Mouse (Mus musculus): ENCODE measurements around the gene Phactr2. TPM values are rescaled to one million over a fixed set of nuclear protein-coding genes. Genes with fewer than 3 reads are reported as not detected.
"Not testable (repeated sequence)": the region's sequence is repeated elsewhere in the genome, so short reads cannot be mapped to it uniquely, and the experiment has no call there.

The Phactr2 gene
- total RNA-seq, 2 experiments from 2014 or later: 21.3 to 25.7 TPM

DNA sequence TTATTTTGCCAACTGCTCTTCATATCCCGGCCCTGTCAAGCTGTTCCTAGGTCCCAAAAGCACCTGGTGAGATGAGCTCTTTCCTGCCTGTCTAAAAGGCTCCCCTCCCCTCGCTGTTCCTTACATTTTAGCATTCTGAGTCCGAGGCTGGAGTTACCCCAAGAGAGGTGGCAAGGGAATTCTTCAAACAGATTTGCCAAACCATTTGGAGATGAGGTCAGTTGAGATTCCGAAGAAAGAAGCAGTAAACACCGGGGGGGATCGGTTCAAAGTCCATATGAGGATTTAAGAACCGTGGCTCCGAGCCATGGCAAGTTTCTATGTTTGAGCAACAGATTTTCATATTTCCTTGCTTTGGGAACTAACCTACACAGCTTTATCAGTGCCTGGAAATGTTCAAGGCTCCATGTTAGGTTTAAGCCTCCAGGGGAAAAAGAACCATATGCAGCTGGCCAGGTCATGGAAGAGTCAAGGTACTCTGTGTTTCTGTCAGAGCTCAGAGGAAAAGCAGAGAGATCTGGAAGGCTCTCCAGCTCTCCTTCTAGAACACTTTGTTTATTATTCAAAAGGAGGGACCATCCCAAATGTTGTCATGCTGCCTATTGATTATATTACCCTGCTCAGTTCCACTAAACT lies 277.2 kb downstream of the Phactr2 start:
- no peak for DNase-seq
- intact Hi-C loops (cut with DNase I; ENCODE audit: low total_unique reads): no loop called here

DNA sequence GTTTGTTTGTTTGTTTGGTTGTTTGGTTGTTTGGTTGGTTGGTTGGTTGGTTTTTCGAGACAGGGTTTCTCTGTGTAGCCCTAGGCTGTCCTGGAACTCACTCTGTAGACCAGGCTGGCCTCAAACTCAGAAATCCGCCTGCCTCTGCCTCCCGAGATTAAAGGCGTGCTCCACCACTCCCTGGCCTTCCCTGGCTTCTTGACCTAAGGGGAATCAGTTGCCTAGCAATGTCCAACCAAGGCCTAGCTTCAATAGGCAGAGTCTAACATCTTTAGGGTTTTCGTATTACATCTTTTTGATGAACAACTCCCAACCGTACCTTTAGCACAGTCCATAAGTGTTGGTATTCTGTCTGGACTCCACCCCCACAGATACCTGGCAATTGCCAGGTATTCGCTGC lies 280.7 kb downstream of the Phactr2 start:
- intact Hi-C loops (cut with DNase I; ENCODE audit: low total_unique reads); DNase-seq: not testable (repeated sequence)

DNA sequence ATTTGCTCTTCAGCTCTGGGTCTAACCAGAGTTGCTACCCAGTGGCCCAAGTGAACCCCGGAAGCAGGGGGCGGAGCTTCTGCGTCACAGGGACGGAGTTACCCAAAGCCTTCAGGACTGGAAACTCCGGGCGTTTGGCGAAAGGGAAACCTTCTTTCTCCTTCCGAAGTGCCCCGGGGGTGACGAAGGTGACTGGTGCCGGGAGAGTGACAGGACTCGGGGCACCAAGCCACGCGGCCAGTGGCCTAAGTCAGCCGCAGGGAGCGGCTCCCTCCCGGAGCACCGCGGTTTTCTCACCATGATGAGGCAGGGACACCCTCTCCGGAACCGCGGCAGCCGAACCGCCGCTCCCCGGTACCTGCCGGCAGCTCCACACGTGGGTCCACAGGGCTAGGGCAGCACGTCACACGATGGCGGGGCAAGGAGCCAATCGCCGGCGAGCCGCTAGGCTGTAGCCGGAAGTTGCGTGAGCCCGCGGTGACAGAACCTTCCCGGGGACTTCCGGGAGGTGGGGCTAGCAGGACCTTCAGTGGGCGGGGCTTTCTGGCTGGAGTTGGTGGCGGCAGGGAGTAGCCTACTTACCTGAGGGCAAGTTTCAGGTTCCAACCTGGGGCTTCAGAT lies 281.4 kb downstream of the Phactr2 start, which contains the start of gene Ltv1:
TSS of gene Ltv1 (minus strand) at position 438 of the 621 bp plus-strand sequence.
- peak; percentile 97 for DNase-seq
- intact Hi-C loops (cut with DNase I; ENCODE audit: low total_unique reads): no loop called here

DNA sequence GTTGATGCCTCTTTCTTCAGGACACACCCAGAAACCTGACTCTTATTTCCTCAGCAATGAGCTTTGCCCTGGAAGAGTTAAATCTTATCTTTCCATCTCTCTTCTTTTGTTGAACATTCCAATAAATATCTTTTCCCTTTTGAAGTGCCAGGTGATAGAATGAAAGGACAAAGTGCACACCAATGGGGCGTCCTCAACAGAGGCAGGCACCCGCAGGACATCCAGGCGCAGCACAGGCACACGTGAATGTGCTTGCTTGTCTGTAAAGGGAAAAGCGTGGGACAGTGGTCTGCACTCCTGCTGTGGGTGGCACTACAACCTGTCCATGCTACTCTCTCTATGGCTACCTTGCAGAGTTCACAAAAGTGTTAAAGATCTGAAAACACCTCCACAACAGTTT lies 284.3 kb downstream of the Phactr2 start:
- DNase-seq: no peak
- intact Hi-C loops (cut with DNase I; ENCODE audit: low total_unique reads): no loop called here

DNA sequence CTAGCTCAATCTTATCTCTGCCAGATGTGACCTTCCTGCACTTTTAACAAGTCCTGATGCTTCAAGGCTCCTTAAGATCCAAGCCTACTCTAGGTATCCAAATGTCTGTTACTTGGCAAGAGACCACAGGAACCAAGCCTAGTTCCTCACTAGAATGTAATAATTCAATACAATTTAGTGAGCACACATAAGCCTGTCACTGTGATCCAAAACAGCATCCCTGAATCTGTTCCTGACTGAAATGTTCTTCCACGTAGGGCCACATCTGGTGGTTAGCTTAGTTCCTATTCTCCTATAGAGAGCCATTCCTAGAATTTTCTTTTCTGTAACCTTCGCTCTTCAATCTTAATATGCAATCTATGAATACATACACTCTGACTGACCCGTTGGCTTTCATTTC lies 287.5 kb downstream of the Phactr2 start:
- intact Hi-C loops (cut with DNase I; ENCODE audit: low total_unique reads): no loop called here
- DNase-seq: no peak

DNA sequence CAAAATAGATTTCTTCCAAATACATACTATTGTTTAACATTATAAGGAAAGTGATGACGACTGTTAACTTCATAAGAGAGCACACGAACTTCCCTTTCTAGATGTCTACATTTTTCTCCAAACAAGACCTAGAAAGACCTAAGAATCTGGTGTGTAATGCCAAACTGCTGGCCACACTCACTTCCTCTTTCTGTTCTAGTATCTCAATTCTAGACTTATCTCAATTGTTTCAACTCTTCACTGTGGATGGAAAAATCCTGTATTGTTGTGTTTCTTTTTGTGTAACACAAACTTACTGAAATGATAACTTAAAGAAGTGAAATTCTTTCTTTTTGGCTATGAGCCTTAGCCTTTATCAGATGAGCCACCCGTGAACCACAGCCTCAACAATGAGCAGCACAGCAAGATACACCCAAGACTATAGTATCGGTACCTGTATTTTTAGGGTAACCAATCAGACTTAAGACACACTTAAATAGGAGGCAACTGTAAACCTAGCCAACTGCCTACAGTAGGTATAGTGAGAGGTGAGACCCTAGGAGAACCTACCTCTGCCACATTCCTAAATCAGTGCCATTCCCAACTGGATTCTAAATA lies 289.9 kb downstream of the Phactr2 start:
- intact Hi-C loops (cut with DNase I; ENCODE audit: low total_unique reads): no loop called here
- no peak for DNase-seq

DNA sequence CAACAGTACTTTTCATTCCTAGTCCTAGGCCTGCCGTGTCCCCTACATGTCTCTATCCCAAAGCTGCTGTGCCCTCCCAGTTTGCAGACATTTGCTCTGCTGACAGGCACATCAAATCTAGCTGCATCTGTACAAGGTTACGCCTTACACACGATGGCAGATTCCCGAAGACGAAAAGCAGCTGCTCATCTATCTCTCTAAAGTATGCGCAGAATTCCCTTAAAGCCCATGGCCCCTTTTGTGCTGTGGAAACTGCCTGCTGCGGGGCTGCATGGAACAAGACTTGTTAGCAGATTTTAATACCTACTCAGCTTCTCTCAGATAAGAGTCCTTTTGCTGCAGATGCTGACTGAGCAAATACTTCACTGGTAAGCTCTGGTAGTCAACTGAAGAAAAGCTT lies 294.0 kb downstream of the Phactr2 start:
- no peak for DNase-seq
- intact Hi-C loops (cut with DNase I; ENCODE audit: low total_unique reads): no loop called here

DNA sequence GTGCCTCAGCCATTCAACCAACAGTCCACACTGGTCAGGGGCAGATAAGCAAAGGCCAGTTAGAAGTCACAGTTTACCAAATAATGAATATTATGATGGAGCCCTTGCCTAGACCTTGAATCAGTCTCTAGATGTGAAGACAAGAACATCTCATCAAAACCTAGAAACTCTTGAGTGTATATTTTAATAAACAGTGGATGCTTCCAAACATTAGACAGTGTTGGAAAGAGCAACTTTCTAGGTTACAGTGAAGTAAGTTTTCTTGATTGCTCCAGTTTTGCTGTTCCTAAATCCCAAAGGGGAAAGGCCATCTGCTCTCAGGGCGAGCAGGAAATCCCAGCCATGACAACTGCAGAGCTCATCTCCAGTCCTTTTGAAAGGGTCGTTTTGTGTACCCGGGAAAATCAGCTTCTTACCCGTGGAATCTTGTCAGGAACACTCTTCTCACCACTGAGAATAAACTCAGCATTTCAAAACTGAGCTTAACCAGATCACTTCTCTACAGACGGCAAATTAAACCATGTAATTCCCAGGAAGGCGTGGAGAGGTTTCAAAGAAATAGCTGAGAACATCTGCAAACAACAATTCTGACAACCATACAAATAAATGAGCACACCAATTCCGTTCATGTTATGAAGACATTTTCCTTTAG lies 296.1 kb downstream of the Phactr2 start, which contains the start of gene Zc2hc1b:
TSS of gene Zc2hc1b (minus strand) at position 51 of the 652 bp plus-strand sequence.
- DNase-seq: no peak
- intact Hi-C loops (cut with DNase I; ENCODE audit: low total_unique reads): no loop called here

DNA sequence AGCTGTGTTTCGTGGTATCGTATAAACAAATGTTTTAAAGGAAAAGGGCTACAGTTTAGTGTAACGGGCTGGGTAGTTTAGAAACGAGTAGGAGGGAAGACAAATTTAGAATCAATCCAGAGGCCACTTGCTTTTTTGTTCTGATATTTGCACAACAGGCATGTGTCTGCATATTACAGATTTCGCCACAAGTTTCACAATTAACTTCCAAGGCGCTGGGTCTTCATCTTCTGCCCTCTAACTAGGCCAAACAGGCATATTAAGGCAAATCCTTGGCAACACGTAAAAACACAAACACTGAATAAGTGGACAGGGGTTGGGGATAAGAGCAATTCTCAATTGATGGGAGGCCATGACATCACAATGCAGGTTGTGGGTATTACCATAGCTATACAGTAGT lies 298.3 kb downstream of the Phactr2 start:
- intact Hi-C loops (cut with DNase I; ENCODE audit: low total_unique reads): no loop called here
- no peak for DNase-seq

DNA sequence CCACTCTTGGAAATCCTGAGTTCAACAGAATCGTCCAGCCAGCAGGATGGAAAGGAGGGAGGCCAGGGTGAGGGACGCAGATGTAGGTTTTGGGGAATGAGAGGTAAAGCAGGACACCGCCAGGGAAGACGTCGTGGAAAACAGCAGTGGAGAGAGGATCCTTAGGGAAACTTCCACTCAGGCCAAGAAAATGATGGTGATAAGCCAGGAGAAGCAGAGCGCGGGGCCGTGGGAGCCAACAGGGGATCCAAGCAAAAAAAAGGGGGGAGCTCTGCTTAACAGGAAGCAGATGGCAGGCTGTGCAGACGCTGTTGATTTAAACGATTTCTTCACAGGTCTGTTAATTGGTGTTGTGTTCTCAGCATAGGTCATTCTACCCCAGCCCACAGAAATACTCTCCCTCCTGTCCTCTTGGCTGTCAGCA lies 301.4 kb downstream of the Phactr2 start:
- DNase-seq: no peak
- intact Hi-C loops (cut with DNase I; ENCODE audit: low total_unique reads): no loop called here

DNA sequence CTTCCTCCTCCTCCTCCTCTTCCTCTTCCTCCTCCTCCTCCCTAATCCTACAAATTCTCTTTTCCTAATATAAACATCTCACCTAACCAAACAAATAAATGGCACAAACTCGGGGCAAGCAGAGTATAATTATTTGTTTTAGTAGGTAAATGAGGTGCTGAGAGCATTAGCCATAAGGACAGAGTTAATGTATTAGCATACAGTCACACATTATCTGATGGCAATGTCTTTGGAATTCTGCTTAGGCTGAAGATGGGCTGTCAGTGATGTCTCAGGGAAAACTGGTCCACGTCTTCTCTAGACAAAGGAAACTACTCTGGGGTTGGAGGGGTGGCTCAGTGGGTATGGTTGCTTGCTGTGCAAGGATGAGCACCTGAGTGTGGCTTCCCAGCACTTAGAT lies 302.8 kb downstream of the Phactr2 start:
- intact Hi-C loops (cut with DNase I; ENCODE audit: low total_unique reads): no loop called here
- no peak for DNase-seq

DNA sequence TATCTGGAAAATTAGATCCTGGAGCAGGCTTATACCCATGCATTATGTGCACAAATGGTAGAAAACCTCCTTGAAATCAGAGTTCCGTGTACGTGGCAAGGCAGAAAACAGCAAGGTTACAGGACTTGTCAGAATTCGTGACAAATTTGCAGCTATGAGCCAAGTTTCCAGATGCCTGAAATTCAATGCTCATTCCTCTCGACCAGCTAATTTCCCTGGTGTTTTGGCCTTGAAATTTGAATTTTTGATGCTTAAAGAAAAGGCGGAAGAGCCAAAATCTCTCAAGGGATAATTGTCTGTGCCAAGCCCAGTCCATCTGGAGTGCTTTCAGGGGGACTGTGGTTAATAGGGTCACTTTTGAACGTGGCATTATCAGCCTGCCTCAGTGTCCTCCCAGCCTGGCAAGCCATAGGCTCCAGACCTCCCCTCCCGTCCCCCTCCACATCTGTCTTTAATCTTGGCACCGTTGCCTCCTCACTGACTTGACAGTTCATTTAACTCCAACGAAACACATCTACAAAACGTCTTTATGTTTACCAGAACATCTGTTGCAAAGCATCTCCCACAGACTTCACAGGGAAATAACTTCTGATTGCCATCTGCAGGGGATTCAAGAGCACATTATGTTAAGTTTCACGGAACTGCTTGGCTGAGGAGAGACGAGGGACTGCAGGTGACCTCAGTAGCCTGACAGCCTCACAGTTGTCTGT lies 303.3 kb downstream of the Phactr2 start:
- intact Hi-C loops (cut with DNase I; ENCODE audit: low total_unique reads): no loop called here

DNA sequence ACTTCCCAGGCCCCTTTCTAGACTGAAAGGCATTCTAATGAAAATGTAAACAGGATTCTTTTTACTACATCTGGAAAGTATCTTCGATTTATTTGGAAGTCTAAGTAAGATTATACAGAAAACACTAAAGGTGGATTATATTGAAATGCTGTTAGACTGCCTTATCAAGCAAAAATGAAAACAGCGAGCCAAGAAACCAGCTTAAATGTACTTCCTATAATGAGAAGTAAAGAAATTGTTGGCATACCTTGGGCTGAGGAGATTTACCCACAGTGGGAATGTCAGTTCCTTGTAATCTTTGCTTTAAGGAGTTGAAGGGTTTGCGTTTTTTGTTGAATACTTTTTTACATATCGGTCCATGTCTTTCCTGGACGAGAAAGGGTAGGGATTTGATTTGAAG lies 305.8 kb downstream of the Phactr2 start:
- intact Hi-C loops (cut with DNase I; ENCODE audit: low total_unique reads): no loop called here
- DNase-seq: no peak

More for the DNA sequence above, 303.3 kb downstream of the Phactr2 start:
- DNase-seq: no peak

DNA sequence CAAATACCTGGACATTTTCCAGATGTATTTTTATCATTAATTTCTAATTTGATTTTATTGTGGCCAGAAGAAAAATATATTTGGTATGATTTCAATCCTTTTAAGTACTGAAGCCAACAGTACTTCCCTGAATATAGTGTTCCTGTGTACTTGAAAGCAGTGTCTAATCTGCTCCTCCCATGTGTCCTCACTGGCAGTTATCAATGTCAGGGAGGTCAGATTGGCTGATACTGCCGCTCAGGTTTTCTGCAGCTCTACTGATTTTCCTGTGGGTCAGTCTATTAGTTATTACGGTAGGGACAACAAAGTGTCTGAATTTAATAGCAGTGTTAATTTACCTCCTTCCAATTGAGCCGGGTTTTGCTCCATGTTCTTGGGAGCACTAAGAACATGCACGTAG lies 312.2 kb downstream of the Phactr2 start:
- intact Hi-C loops (cut with DNase I; ENCODE audit: low total_unique reads): no loop called here
- DNase-seq: no peak

DNA sequence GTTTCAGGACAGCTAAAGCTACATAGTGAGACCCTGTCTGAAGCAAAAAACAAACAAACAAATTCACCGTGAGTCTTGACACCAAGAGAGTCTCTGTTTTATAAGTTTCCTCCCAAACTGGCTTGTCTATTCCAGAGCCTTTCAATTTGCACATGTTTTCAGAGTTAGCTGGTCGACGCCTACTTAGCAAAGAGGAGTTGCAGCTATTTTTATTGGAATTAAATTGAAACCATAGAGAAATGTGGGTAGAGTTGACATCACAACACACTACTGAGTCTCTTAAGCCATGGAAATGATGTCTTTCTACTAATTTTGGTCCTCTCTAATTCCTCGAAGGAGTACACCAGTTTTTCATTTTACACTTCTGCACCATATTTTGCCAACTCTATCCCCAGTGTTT lies 313.3 kb downstream of the Phactr2 start:
- no peak for DNase-seq
- intact Hi-C loops (cut with DNase I; ENCODE audit: low total_unique reads): no loop called here

Other genes starting within 250 kb of the Phactr2 start
- 10 to 100 TPM; 11.7 to 12.0 TPM for gene Fuca2, start 25.1 kb upstream of the Phactr2 start, total RNA-seq (2021)
- gene Adat2, start 78.5 kb upstream of the Phactr2 start, total RNA-seq (2021): 1 to 10 TPM; 3.0 to 3.5 TPM
- gene Pex3, start 78.7 kb upstream of the Phactr2 start, total RNA-seq (2021): 10 to 100 TPM; 12.3 to 12.8 TPM